Mouse (Mus musculus) thymus, postnatal 36 days (tissue): Measurements from ENCODE around the gene Mtmr11.
A peak's percentile ranks its signal among the peaks of the same experiment; 100 is the strongest.
"Not testable (repeated sequence)": the region's sequence is repeated elsewhere in the genome, so short reads cannot be mapped to it uniquely, and the experiment has no call there.

Source experiments
- DNase-seq, 2 experiments: peaks; one replicate each; pipeline ENCODE4 v3.0.0; 2022; ENCODE audit warnings: mixed read lengths in 2 of 2

Gene Mtmr11

GRCm38 (mm10) chr3:96172197-96173178 is 10.7 kb downstream of the Mtmr11 start, which contains the start of gene Sf3b4:
Gene Sf3b4, plus strand, starts transcription at chr3:96172332.
- DNase-seq: peak; percentile 82 to 86

GRCm38 (mm10) chr3:96173185-96173584 is 11.4 kb downstream of the Mtmr11 start:
- DNase-seq: no peak

- not testable (repeated sequence) for DNase-seq
Observed at GRCm38 (mm10) chr3:96174042-96174441, 12.2 kb downstream of the Mtmr11 start.

GRCm38 (mm10) chr3:96175251-96175650 is 13.4 kb downstream of the Mtmr11 start:
- no peak for DNase-seq

GRCm38 (mm10) chr3:96178427-96178826 is 16.6 kb downstream of the Mtmr11 start:
- DNase-seq: no peak

- DNase-seq: no peak
Observed at GRCm38 (mm10) chr3:96178902-96179301, 17.1 kb downstream of the Mtmr11 start.

- no peak for DNase-seq
Observed at GRCm38 (mm10) chr3:96179531-96179930, 17.7 kb downstream of the Mtmr11 start.

GRCm38 (mm10) chr3:96180727-96181477 is 19.1 kb downstream of the Mtmr11 start, which contains the start of gene Sv2a:
Gene Sv2a, plus strand, starts transcription at chr3:96181151.
- DNase-seq: peak; percentile 51 to 63

GRCm38 (mm10) chr3:96181510-96182381 is 19.9 kb downstream of the Mtmr11 start:
- no peak for DNase-seq

- no peak for DNase-seq
Observed at GRCm38 (mm10) chr3:96182382-96182776, 20.6 kb downstream of the Mtmr11 start.

GRCm38 (mm10) chr3:96192977-96193376 is 31.2 kb downstream of the Mtmr11 start:
- DNase-seq: no peak

GRCm38 (mm10) chr3:96194966-96195365 is 33.2 kb downstream of the Mtmr11 start:
- no peak for DNase-seq

GRCm38 (mm10) chr3:96195616-96196313 is 34.0 kb downstream of the Mtmr11 start:
- DNase-seq: no peak

- no peak for DNase-seq
Observed at GRCm38 (mm10) chr3:96196437-96197128, 34.8 kb downstream of the Mtmr11 start.

GRCm38 (mm10) chr3:96197129-96197749 is 35.4 kb downstream of the Mtmr11 start:
- DNase-seq: peak; percentile 80 to 87

GRCm38 (mm10) chr3:96198181-96198580 is 36.4 kb downstream of the Mtmr11 start:
- peak; percentile 22 to 63 for DNase-seq

GRCm38 (mm10) chr3:96198601-96199251 is 36.9 kb downstream of the Mtmr11 start:
- DNase-seq: not testable (repeated sequence)

GRCm38 (mm10) chr3:96199731-96200130 is 37.9 kb downstream of the Mtmr11 start:
- no peak for DNase-seq

- DNase-seq: no peak
Observed at GRCm38 (mm10) chr3:96207819-96208218, 46.0 kb downstream of the Mtmr11 start.

- DNase-seq: no peak
Observed at GRCm38 (mm10) chr3:96209242-96209641, 47.4 kb downstream of the Mtmr11 start.
